Mouse (Mus musculus): ENCODE results near the gene Sqstm1.

Sqstm1 gene

DNA sequence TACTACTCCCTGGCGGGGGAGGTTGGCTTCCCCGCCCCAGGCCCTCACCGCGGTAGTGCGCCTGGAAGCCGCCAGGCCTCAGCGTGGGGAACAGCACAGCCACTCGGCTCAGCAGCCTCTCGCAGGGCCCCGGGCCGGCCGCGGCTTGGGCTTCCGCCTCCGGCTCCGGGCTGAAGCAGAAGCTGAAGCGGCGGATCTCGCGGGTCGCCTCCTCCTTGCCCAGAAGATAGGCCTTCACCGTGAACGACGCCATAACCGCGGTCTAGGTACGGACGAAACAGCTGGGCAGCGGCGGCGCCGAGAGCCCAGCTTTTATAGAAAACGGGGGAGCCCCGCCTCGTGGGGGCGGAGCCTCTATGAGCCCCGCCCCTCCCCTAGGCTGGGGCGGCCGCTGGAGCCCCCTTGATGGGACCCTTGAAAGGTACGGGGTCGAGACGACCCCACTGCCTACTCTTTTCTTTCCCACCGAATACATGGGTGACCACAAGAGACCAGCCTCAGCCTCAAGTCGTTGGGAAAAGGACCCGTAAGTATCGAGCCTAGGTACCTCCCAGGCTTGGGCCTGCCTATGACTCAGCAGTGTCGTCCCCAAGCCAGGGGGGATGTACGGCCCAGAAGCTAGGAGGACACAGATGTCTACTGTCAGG, at the start of gene Sqstm1, which contains the start of gene Mgat4b:
Gene Sqstm1, minus strand, starts transcription at position 323 of the 647 bp plus-strand sequence.
Gene Mgat4b, plus strand, starts transcription at position 386 of the 647 bp plus-strand sequence.
- DNase-seq (ENCODE audit: low spot score): peak; percentile 84

DNA sequence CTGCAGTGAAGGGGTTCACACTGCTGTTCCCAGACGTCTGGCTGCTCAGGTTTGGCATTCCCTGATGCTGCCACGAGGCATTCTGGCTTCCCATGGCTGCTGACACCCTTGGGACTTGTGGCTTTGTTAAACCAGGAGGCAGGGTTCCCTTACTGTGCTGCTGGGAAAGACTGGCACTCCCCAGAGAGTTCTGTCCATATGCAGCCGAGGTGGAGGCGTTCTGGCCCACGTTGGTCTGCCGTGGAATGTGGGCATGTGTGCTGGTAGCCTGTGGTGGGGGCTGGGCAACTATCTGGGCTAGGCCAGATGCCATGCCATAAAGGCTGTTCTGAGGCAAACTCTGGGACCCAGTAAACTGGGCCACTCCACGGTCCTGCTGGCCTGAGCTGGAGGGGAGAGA, 47.7 kb upstream of the Sqstm1 start:
- no peak for DNase-seq (ENCODE audit: low spot score)

DNA sequence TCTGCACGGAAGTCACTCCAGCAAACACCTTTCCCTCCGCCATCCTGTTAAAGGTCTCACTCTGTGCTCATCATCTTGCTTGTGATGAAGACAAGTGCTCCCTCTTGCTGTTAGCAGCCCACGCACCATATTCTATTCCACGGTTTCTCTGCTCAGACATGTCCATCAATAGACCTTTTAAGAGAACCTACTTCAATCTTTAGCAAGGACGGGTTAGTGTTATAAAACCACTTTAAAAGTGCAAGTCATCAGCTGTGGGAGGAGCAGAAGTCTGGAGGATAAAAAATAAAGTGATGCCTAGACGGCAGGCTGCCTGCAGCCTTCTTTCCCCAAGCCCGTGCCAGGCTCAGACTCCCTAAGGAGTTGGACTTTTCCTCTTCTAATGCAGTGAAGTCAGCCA, 46.0 kb upstream of the Sqstm1 start:
- DNase-seq (ENCODE audit: low spot score): no peak

- DNase-seq (ENCODE audit: low spot score): peak; percentile 33
Observed at GRCm38 (mm10) chr11:50254010-50254580, 43.5 kb upstream of the Sqstm1 start.

DNA sequence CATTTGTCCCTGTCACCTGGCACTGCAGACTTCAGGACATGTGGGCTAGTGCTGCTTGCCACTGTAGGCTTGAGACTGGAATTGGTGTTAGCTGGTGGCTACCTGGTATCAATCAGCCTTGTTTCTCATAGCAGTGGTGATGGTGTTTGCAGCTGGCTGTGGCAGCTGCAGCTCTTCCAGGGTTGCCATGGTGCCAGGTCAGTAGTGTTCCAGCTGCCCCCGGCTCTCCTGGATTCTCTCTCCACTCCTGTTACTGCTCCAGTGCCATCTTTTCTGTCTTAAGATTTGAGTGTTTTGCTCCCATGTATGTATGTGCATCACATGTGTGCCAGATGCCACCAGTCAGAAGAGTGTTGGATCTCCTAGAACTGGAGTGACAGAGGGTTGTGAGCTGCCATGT, 42.8 kb upstream of the Sqstm1 start:
- DNase-seq (ENCODE audit: low spot score): no peak

DNA sequence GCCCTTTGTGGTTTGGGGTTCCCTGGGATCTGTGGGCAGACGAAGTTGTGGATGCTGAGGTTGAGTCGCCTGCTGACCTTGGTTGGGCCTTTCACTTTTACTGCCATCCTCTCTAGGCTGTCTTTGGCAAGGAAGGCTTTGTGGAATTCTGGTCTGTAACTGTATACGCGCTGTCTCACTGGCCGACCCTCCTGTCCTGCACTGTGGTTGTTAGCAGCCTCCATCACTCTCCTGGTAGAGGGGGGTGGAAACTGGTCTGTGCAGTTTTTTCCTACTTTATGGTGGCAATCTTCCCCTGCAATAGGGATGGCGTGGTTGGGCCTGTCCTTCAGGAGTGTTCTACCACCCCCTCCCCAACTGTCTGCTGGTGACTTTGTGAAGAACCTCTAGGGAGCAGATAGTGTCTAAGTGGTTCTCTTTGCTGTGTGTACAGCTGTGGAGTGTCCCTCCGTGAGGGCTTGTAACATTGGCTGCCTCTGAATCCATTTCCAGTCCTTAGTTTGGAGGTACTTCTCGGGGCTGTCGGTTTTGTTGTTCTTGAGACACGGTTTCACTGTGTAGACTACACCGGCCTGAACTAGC, 42.1 kb upstream of the Sqstm1 start:
- DNase-seq (ENCODE audit: low spot score): no peak

- DNase-seq (ENCODE audit: low spot score): no peak
Observed at GRCm38 (mm10) chr11:50252166-50252565, 41.5 kb upstream of the Sqstm1 start.

DNA sequence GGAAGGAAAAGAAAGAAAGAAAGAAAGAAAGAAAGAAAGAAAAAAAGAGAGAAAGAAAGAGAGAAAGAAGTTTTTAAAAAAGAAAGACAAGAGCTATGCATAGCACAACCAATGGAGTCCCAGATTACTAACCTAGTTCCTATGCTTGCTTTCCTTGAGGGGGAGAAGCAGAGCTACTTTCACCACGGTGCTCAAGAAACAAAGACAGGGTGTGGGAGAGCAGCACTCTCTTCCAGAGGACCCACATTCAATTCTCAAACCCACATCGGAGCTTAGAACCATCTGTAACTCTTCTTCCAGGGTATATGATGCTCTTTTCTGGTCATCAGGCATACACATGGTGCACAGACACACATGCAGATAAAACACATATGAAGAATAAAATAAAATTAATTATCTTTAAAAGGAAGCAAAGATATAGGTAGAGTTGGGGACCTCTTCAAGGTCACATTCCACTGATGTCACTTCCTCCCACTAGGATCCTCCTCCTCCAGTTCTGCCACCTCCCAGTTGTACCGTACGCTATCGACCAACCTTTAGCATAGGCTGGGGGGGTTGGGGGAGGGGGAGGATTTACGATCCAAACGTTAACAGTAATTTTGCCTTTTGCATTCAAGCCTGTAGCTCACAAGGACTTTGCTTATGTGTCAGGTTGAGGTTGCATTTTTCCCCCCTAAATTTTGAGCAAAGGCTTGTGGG, 38.0 kb upstream of the Sqstm1 start:
- no peak for DNase-seq (ENCODE audit: low spot score)

DNA sequence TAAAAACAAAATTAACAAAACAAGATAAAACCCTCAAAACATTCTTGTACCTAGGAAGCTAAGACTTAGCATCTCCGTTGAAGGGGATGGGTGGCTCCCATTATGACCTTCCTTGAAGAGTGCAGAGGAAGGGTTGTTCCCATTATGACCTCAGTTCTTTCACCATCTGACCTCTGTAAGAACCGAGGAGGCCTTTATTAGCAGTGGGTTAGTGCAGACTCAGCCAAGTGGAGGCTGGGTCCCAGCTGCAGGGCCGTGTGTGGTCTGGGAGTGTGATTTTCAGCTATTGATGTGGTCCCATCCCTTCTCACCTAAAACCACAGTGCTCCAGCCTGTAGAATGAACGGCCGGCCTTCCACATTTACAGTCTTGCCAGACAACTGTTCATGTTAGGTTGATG, 34.6 kb upstream of the Sqstm1 start:
- no peak for DNase-seq (ENCODE audit: low spot score)

DNA sequence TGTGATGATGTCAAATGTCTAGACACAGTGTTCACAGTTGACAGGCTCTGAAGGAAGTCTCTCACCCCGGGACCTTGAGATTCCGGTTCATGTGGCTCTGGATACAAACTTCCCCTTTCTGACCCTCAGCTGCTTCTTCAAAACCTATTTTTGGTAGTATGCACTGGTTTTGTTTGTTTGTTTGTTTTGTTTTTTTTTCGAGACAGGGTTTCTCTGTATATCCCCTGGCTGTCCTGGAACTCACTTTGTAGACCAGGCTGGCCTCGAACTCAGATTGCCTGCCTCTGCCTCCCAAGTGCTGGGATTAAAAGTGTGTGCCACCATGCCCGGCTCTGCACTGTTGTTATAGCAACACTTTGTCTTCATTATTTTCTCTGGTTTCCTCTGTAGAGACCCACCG, 33.3 kb upstream of the Sqstm1 start:
- no peak for DNase-seq (ENCODE audit: low spot score)

GRCm38 (mm10) chr11:50240235-50240911, 29.7 kb upstream of the Sqstm1 start:
- DNase-seq (ENCODE audit: low spot score): no peak

GRCm38 (mm10) chr11:50238821-50239791, 28.5 kb upstream of the Sqstm1 start:
- no peak for DNase-seq (ENCODE audit: low spot score)

DNA sequence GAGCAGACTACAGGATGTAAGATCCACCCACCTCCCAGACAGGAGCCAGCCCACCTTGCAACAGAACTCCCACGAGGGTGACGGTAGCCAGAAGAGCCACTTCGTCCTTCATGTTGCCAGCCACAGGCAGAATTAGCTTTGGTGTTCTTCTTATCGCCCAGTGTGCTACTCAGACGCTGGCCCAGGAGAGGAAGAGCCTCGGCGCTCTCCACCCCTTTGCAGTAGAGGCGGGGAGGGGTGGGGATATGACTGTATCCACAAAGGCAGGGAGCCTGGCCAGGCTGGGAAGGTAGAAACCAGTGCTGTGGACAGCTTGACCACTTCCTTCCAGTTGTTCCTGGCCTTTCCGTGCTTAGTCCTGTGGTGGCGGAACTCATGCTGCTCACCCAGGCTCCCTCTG, 27.7 kb upstream of the Sqstm1 start, which contains the start of gene Ltc4s:
Gene Ltc4s, minus strand, starts transcription at position 293 of the 400 bp plus-strand sequence.
- DNase-seq (ENCODE audit: low spot score): no peak

- peak; percentile 40 for DNase-seq (ENCODE audit: low spot score)
Observed at GRCm38 (mm10) chr11:50236937-50237835, 26.6 kb upstream of the Sqstm1 start.

GRCm38 (mm10) chr11:50236540-50236936, 25.9 kb upstream of the Sqstm1 start:
- DNase-seq (ENCODE audit: low spot score): peak; percentile 88

- DNase-seq (ENCODE audit: low spot score): no peak
Observed at GRCm38 (mm10) chr11:50234606-50235005, 24.0 kb upstream of the Sqstm1 start.

GRCm38 (mm10) chr11:50233993-50234392, 23.4 kb upstream of the Sqstm1 start:
- peak; percentile 53 for DNase-seq (ENCODE audit: low spot score)

GRCm38 (mm10) chr11:50233022-50233421, 22.4 kb upstream of the Sqstm1 start:
- DNase-seq (ENCODE audit: low spot score): peak; percentile 71

DNA sequence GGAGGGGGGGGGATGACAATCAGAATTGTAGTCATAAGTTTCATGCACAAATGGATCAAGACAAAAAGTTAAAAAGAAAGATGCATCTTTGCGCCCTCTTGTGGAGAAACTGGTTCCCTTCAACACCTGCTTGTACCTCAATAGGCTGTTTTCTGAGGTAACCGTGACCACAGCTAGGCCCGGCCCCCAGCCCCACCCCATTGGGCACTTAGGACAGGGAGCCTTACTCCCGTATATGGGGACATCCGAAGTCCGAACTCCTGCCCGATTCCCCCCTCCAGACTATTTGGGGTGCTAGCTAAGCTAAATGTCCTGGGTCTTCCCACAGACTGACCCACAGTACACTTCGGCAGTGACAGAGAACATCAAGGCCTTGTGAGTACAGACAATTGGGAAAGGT, 20.8 kb upstream of the Sqstm1 start:
- peak; percentile 55 for DNase-seq (ENCODE audit: low spot score)
